Mouse (Mus musculus) adrenal gland, adult (tissue): ENCODE results near the gene Klhl8.

Source experiments
- DNase-seq, 2 experiments: peaks; one replicate each; pipeline ENCODE4 v3.0.0; 2022 to 2023; ENCODE audit warnings: low spot score in 1 of 2; ENCODE audit not compliant: inconsistent age in 2 of 2

Klhl8 gene

GRCm38 (mm10) chr5:103916595-103917356 is 5.7 kb upstream of the Klhl8 start:
- no peak for DNase-seq

GRCm38 (mm10) chr5:103914335-103915226 is 3.5 kb upstream of the Klhl8 start:
- peak in 1 of 2 experiments; percentile 47 for DNase-seq

- DNase-seq = no peak
These were observed 2.1 kb upstream of the Klhl8 start for GRCm38 (mm10) chr5:103913150-103913549.

- DNase-seq = peak in 1 of 2 experiments; percentile 39
These were observed 496 bp upstream of the Klhl8 start for GRCm38 (mm10) chr5:103911555-103911954.

- peak in 1 of 2 experiments; percentile 71 for DNase-seq
These were observed 903 bp downstream of the Klhl8 start for GRCm38 (mm10) chr5:103910156-103910555.

GRCm38 (mm10) chr5:103909466-103909865 is 1.6 kb downstream of the Klhl8 start:
- DNase-seq = peak in 1 of 2 experiments; percentile 47

- no peak for DNase-seq
These were observed 2.2 kb downstream of the Klhl8 start for GRCm38 (mm10) chr5:103908851-103909250.

- DNase-seq = no peak
These were observed 3.2 kb downstream of the Klhl8 start for GRCm38 (mm10) chr5:103907844-103908243.

- no peak for DNase-seq
These were observed 4.9 kb downstream of the Klhl8 start for GRCm38 (mm10) chr5:103906173-103906572.

GRCm38 (mm10) chr5:103898310-103898709 is 12.7 kb downstream of the Klhl8 start:
- no peak for DNase-seq

GRCm38 (mm10) chr5:103889766-103890165 is 21.3 kb downstream of the Klhl8 start:
- DNase-seq = no peak

GRCm38 (mm10) chr5:103863759-103864158 is 47.3 kb downstream of the Klhl8 start:
- no peak for DNase-seq

GRCm38 (mm10) chr5:103860622-103861021 is 50.4 kb downstream of the Klhl8 start:
- peak in 1 of 2 experiments; percentile 62 for DNase-seq

GRCm38 (mm10) chr5:103857151-103857550 is 53.9 kb downstream of the Klhl8 start:
- no peak for DNase-seq

- peak; percentile 43 to 83 for DNase-seq
These were observed 54.6 kb downstream of the Klhl8 start for GRCm38 (mm10) chr5:103856286-103857009.

- no peak for DNase-seq
These were observed 55.4 kb downstream of the Klhl8 start for GRCm38 (mm10) chr5:103855483-103856211.

GRCm38 (mm10) chr5:103854807-103855194 is 56.3 kb downstream of the Klhl8 start:
- DNase-seq = no peak

- no peak for DNase-seq
These were observed 56.8 kb downstream of the Klhl8 start for GRCm38 (mm10) chr5:103854041-103854806.

GRCm38 (mm10) chr5:103852756-103853549 is 58.1 kb downstream of the Klhl8 start:
- DNase-seq = no peak
